Mouse (Mus musculus): Measurements from ENCODE around the gene Magi1. TPM values are rescaled to one million over a fixed set of nuclear protein-coding genes. Genes with fewer than 3 reads are reported as not detected.
"Not testable (repeated sequence)": the region's sequence is repeated elsewhere in the genome, so short reads cannot be mapped to it uniquely, and the experiment has no call there.

Magi1 gene
- polyA plus RNA-seq, 1 experiment from 2014 or later: 8.3 TPM

- WGBS: 81% methylated on average over 12 of the region's 12 CpGs
- no peaks in the 10 kb centered on the region for H3K9me3 ChIP-seq
- H3K4me1 ChIP-seq: peaks cover 6% of the 10 kb centered on the region
- H3K9ac ChIP-seq: no peak overlapping the region
- no peaks in the 10 kb centered on the region for H3K36me3 ChIP-seq
- no peak overlapping the region for H3K27ac ChIP-seq
- H3K27me3 ChIP-seq: no peaks in the 10 kb centered on the region
- H3K4me2 ChIP-seq: no peak overlapping the region
- ATAC-seq (ENCODE audit: insufficient number of reproducible peaks, low FRiP score, low TSS enrichment, low read depth): no peak
- no peak overlapping the region for H3K4me3 ChIP-seq
These were observed 618.5 kb downstream of the Magi1 start for GRCm38 (mm10) chr6:93665056-93665805.

- H3K27ac ChIP-seq: no peak overlapping the region
- WGBS: 29% methylated on average over 1 of the region's 1 CpGs
- no peak overlapping the region for H3K4me3 ChIP-seq
- no peaks in the 10 kb centered on the region for H3K4me1 ChIP-seq
- H3K27me3 ChIP-seq: no peaks in the 10 kb centered on the region
- H3K4me2 ChIP-seq: no peak overlapping the region
- H3K9ac ChIP-seq: no peak overlapping the region
- H3K36me3 ChIP-seq: no peaks in the 10 kb centered on the region
- no peaks in the 10 kb centered on the region for H3K9me3 ChIP-seq
- ATAC-seq (ENCODE audit: insufficient number of reproducible peaks, low FRiP score, low TSS enrichment, low read depth): no peak
These were observed 622.6 kb downstream of the Magi1 start for GRCm38 (mm10) chr6:93661139-93661538.

GRCm38 (mm10) chr6:93659534-93659933 lies 624.2 kb downstream of the Magi1 start:
- H3K4me1 ChIP-seq: no peaks in the 10 kb centered on the region
- H3K9me3 ChIP-seq: no peaks in the 10 kb centered on the region
- H3K36me3 ChIP-seq: no peaks in the 10 kb centered on the region
- no peak overlapping the region for H3K4me3 ChIP-seq
- no peak overlapping the region for H3K4me2 ChIP-seq
- no peak overlapping the region for H3K27ac ChIP-seq
- no peaks in the 10 kb centered on the region for H3K27me3 ChIP-seq
- H3K9ac ChIP-seq: no peak overlapping the region
- WGBS: 60% methylated on average over 8 of the region's 8 CpGs
- ATAC-seq (ENCODE audit: insufficient number of reproducible peaks, low FRiP score, low TSS enrichment, low read depth): no peak

DNA sequence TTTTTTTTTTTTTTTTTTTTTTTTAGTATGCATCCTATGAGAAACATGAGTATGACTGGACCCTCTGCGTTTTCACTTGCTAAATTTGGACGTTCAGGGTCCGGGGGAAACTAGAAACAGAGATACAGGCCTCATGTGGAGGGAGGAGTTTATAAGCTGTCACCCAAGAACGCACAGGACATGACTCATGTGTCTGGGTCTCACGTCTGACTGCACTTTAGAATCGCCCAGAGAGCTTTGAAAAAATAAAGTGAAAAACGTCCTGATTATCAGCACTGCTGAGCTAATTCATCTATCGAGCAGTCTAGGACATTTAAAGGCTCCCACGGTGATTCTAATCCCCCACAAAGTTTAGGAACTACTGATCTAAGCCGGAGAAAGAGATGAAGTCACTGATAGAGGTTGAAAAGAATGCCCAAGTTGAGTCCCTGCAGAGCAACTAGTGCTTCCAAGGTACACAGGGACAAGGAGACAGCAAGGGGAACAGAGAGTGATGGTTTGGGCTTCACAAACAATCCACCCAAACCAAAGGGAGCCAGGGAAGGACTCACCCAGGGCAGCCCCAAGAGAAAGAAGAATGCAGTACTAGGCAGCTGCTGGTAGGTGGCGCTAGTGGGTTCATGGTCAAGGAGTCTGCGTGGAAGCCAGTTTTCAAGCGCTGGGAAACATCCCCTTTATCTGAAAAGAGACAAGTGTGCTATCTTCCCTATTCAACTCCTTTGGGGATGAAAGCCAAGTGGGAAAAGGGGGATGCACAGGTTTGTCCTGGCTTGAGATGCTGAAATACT lies 626.3 kb downstream of the Magi1 start:
- Histone ChIP-seq H3K9me3 (no peaks in the 10 kb centered on the region), H3K27me3 (no peaks in the 10 kb centered on the region), H3K9ac (no peak overlapping the region), H3K27ac (no peak overlapping the region), H3K4me3 (no peak overlapping the region), H3K36me3 (no peaks in the 10 kb centered on the region), H3K4me2 (no peak overlapping the region), H3K4me1 (no peaks in the 10 kb centered on the region)
- ATAC-seq (ENCODE audit: insufficient number of reproducible peaks, low FRiP score, low TSS enrichment, low read depth): no peak
- WGBS: 23% methylated on average over 13 of the region's 13 CpGs

GRCm38 (mm10) chr6:93648581-93649230 lies 635.0 kb downstream of the Magi1 start:
- H3K9me3 ChIP-seq: no peaks in the 10 kb centered on the region
- no peak overlapping the region for H3K4me2 ChIP-seq
- WGBS: 66% methylated on average over 8 of the region's 8 CpGs
- H3K36me3 ChIP-seq: no peaks in the 10 kb centered on the region
- no peak overlapping the region for H3K27ac ChIP-seq
- H3K27me3 ChIP-seq: no peaks in the 10 kb centered on the region
- H3K4me3 ChIP-seq: no peak overlapping the region
- ATAC-seq (ENCODE audit: insufficient number of reproducible peaks, low FRiP score, low TSS enrichment, low read depth): no peak
- H3K4me1 ChIP-seq: no peaks in the 10 kb centered on the region
- no peak overlapping the region for H3K9ac ChIP-seq

GRCm38 (mm10) chr6:93629735-93630291 lies 653.9 kb downstream of the Magi1 start:
- not testable (repeated sequence) for H3K27me3 ChIP-seq; ATAC-seq (ENCODE audit: insufficient number of reproducible peaks, low FRiP score, low TSS enrichment, low read depth); H3K4me3 ChIP-seq; H3K4me1 ChIP-seq; H3K9ac ChIP-seq; H3K36me3 ChIP-seq; H3K4me2 ChIP-seq; H3K27ac ChIP-seq; H3K9me3 ChIP-seq
- WGBS: 79% methylated on average over 5 of the region's 5 CpGs

GRCm38 (mm10) chr6:93627200-93627599 lies 656.5 kb downstream of the Magi1 start:
- Histone ChIP-seq H3K4me3 (no peak overlapping the region), H3K9ac (no peak overlapping the region), H3K27ac (no peak overlapping the region), H3K4me2 (no peak overlapping the region), H3K9me3 (no peaks in the 10 kb centered on the region), H3K27me3 (no peaks in the 10 kb centered on the region), H3K4me1 (no peaks in the 10 kb centered on the region), H3K36me3 (no peaks in the 10 kb centered on the region)
- ATAC-seq (ENCODE audit: insufficient number of reproducible peaks, low FRiP score, low TSS enrichment, low read depth): no peak
- WGBS: 91% methylated on average over 5 of the region's 5 CpGs

Other genes with a start within 250 kb of the Magi1 start
- gene Slc25a26, start 216.4 kb upstream of the Magi1 start, polyA plus RNA-seq (2015; fragmentation: Nextera tagmentation; extraction: Ambion mirVana): 7.8 and 8.2 TPM in 2 replicates

All from limb, embryonic 15.5 days (tissue).